Mouse (Mus musculus) heart, postnatal 10 days (tissue): ENCODE measurements around the gene Ren1. TPM values are rescaled to one million over a fixed set of nuclear protein-coding genes. Genes with fewer than 3 reads are reported as not detected.
A peak's percentile ranks its signal among the peaks of the same experiment; 100 is the strongest.

Source experiments
- DNase-seq, 2 experiments: peaks; one replicate each; pipeline ENCODE4 v3.0.0; 2021
- intact Hi-C: fragments of 180-260 bp; cut with DNase I; formaldehyde crosslinking; loops from one replicate; pipeline ENCODE4 v1.15.1; 2025
- total RNA-seq, 2 experiments: library from RNA; stranded (reverse); gene quantifications; 2 replicates each; pipeline ENCODE4 v1.2.3; 2021

Ren1 gene
- total RNA-seq, 2 experiments from 2014 or later = 0.22 TPM

GRCm38 (mm10) chr1:133371431-133371830 lies 21.1 kb downstream of the Ren1 start:
- DNase-seq = no peak
- intact Hi-C loops = no loop called here

- intact Hi-C loops = no loop called here
- no peak for DNase-seq
Observed at GRCm38 (mm10) chr1:133372113-133372512, 21.8 kb downstream of the Ren1 start.

GRCm38 (mm10) chr1:133375696-133376346 lies 25.5 kb downstream of the Ren1 start:
- intact Hi-C loops = no loop called here

GRCm38 (mm10) chr1:133377547-133377946 lies 27.2 kb downstream of the Ren1 start:
- DNase-seq = no peak
- intact Hi-C loops = no loop called here

More at GRCm38 (mm10) chr1:133375696-133376346, 25.5 kb downstream of the Ren1 start:
- DNase-seq = no peak

GRCm38 (mm10) chr1:133379254-133379985 lies 29.1 kb downstream of the Ren1 start:
- no peak for DNase-seq

GRCm38 (mm10) chr1:133379986-133380320 lies 29.6 kb downstream of the Ren1 start:
- intact Hi-C loops = no loop called here
- no peak for DNase-seq

More at GRCm38 (mm10) chr1:133379254-133379985, 29.1 kb downstream of the Ren1 start:
- intact Hi-C loops = no loop called here

- intact Hi-C loops = no loop called here
- DNase-seq = peak; percentile 64 to 79
Observed at GRCm38 (mm10) chr1:133380347-133381065, 30.2 kb downstream of the Ren1 start.

GRCm38 (mm10) chr1:133382008-133382407 lies 31.7 kb downstream of the Ren1 start:
- intact Hi-C loops = loop anchor here (1.0 kb wide), 2 partner anchors 214 to 228 kb away; partner anchors contain the start of gene Snrpe
- DNase-seq = peak in 1 of 2 experiments; percentile 64

- DNase-seq = no peak
- intact Hi-C loops = loop anchor here (1.0 kb wide), 3 partner anchors 40 to 228 kb away; partner anchors contain the start of gene Snrpe
Observed at GRCm38 (mm10) chr1:133382552-133383155, 32.3 kb downstream of the Ren1 start.

- DNase-seq = no peak
- intact Hi-C loops = loop anchor here (1.0 kb wide), 1 partner anchor 39 kb away; no protein-coding TSS in a partner anchor
Observed at GRCm38 (mm10) chr1:133383157-133383783, 33.0 kb downstream of the Ren1 start.

- intact Hi-C loops = no loop called here
Observed at GRCm38 (mm10) chr1:133385506-133385905, 35.2 kb downstream of the Ren1 start.

GRCm38 (mm10) chr1:133386209-133386608 lies 35.9 kb downstream of the Ren1 start:
- no peak for DNase-seq
- intact Hi-C loops = no loop called here

More at GRCm38 (mm10) chr1:133385506-133385905, 35.2 kb downstream of the Ren1 start:
- DNase-seq = peak; percentile 75 to 83

- no peak for DNase-seq
- intact Hi-C loops = no loop called here
Observed at GRCm38 (mm10) chr1:133387539-133388268, 37.4 kb downstream of the Ren1 start.

- intact Hi-C loops = loop anchor here (5.0 kb wide), 1 partner anchor 98 kb away; no protein-coding TSS in a partner anchor
- no peak for DNase-seq
Observed at GRCm38 (mm10) chr1:133394702-133395101, 44.4 kb downstream of the Ren1 start.

GRCm38 (mm10) chr1:133396693-133397092 lies 46.4 kb downstream of the Ren1 start:
- intact Hi-C loops = loop anchor here (5.0 kb wide), 1 partner anchor 96 kb away; no protein-coding TSS in a partner anchor

GRCm38 (mm10) chr1:133397094-133397482 lies 46.8 kb downstream of the Ren1 start:
- no peak for DNase-seq
- intact Hi-C loops = loop anchor here (5.0 kb wide), 1 partner anchor 95 kb away; no protein-coding TSS in a partner anchor

More at GRCm38 (mm10) chr1:133396693-133397092, 46.4 kb downstream of the Ren1 start:
- no peak for DNase-seq

GRCm38 (mm10) chr1:133397483-133398237 lies 47.4 kb downstream of the Ren1 start:
- peak; percentile 52 to 60 for DNase-seq
- intact Hi-C loops = loop anchor here (5.0 kb wide), 1 partner anchor 95 kb away; no protein-coding TSS in a partner anchor

GRCm38 (mm10) chr1:133400014-133400725 lies 49.9 kb downstream of the Ren1 start:
- intact Hi-C loops = no loop called here
- DNase-seq = no peak
